Mouse (Mus musculus): ENCODE measurements around the gene Ddx46. TPM values are rescaled to one million over a fixed set of nuclear protein-coding genes. Genes with fewer than 3 reads are reported as not detected.
"Not testable (repeated sequence)": the region's sequence is repeated elsewhere in the genome, so short reads cannot be mapped to it uniquely, and the experiment has no call there.

Ddx46 gene
- total RNA-seq (2014; fragmentation: Nextera tagmentation) = 57.5 and 73.9 TPM in 2 replicates
- total RNA-seq (2017) = 113 and 128 TPM in 2 replicates

DNA sequence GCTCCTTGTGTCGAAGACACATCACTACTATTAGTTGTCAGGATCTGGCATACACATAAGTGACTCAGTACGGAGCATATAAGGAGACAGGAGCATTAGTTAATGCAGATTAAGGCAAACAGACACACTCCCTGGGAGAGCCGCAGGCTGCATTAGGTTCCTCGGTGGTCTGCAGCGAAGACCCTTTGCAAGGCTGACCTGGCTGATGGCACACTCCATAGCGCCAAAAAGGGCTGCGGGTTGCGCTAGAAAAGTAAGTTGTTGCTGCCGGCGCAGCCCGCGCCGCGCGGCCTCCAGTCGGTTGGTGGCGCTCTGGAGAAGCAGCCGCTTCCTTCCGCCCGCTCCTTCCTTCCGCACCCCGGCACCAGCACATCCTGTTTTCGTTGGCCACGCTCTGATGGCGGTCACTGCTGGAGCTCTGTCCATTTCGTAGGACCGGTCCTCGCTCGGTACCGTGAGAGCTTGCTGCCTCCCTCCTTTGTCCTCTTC is at the start of gene Ddx46:
Gene Ddx46 (plus strand): TSS at position 389 of the 489 bp plus-strand sequence.
- ATAC-seq (replicated peaks; ENCODE audit: poor library complexity, severe bottlenecking) = peak; percentile 100

DNA sequence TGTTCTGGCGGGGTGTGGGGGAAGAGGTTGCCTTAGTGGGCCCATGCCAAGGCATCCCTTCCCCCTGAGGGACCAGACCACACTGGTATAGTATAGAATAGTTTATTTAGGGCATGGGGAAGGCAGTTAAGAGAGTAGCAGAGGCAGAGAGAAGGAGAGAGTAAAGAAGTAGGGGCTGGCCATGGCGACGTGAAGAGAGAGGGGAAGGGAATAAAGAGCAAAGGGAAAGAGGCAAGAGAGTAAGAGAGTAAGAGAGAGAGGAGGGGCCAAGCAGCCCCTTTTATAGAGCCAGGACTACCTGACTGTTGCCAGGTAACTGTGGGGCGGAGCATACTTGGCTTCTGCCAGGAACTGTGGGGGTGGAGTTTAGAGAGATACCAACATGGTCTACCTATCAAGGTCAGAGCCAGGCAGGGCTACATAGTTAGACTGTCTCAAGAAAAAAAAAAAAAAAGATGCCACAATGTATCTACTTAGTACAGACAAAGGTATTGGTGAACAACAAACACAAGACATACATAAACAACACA is 42.8 kb upstream of the Ddx46 start:
- no peak for ATAC-seq (replicated peaks; ENCODE audit: poor library complexity, severe bottlenecking)

DNA sequence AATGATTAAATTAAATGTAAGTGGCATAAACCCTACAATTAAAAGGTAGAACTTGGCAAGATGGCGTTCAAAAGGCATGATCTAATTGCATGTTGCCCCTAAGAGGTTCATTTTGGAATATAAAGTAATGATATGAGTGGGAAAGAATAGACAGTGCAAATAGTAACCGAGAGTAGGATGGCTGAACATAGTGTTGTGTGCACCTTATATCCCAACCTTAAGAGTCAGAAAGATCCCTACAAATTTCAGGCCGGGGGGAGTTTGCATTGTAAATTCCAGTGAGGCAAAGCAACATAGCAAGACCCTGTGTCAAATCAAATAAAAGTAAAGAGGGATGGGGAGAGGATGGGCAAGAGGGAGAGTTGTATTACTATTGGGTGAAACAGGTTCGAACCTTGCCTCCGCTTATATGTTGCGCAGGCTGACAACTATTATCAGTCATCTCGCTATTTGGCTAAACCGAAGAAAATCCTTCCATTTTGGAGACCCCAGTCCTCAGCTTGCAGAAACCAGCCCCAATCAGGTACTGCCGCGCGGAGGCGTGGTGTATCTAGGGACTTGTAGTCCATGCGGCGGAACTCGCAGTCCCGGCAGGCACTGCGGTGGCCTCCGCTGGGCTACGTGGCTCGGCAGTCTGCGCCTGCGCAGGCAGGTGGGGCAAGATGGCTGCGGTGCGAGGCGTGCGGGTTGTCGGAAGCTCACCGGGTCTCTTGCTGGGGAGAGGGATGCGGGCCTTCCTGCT is 42.1 kb upstream of the Ddx46 start:
- peak; percentile 99 for ATAC-seq (replicated peaks; ENCODE audit: poor library complexity, severe bottlenecking)

DNA sequence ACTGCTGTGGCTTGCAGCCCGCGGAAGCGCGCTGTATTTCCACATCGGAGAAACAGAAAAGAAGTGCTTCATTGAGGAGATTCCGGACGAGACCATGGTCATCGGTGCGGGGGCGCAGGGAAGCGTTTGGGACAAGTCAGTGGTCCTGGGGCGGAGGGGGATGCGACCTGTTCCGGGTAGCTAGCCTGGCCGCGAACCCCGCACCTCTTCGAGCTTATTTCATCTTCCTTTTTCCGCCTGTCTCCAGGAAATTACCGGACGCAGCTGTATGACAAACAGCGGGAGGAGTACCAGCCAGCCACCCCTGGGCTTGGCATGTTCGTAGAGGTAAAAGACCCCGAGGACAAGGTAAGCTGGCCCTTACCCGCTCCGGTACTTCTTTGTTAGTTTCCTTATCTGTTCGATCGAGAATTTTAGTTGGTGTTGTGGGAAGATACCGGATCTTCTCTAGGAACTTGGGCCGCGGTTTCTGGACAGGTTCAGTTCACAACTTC is 41.5 kb upstream of the Ddx46 start:
- no peak; the same call in 1 of the 2 replicates for ATAC-seq (replicated peaks; ENCODE audit: poor library complexity, severe bottlenecking)

DNA sequence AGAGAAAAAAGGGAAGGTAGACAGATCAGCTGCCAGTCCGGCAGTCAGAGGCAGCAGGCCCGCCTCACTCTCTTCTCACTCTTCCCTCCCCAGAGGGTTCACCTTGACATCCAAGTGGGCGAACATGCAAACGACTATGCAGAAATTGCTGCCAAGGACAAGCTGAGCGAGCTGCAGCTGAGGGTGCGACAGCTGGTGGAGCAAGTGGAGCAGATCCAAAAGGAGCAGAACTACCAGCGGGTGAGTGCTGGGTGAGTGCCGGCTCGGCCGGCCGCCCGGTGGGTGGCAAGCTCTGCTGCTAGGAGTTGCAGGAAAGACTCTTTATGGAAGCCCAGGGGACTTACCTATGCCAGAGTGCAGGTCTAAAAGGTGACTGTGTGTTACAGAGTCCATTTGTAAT is 39.5 kb upstream of the Ddx46 start:
- no peak for ATAC-seq (replicated peaks; ENCODE audit: poor library complexity, severe bottlenecking)

DNA sequence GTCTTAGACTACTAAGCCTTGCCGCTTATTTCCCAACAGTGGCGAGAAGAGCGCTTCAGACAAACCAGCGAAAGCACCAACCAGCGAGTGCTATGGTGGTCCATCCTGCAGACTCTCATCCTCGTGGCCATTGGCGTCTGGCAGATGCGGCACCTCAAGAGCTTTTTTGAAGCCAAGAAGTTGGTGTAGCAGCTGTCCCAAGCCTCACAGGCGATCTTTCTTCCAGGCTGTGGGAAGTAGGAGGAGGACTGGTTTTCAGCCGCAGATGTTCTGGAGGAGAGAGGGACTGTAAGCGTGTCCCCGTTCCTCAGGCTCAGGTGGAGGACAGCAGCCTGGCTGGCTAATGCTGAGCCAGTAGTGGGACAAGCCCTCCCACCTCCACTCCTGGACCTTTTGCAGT is 38.0 kb upstream of the Ddx46 start:
- no peak for ATAC-seq (replicated peaks; ENCODE audit: poor library complexity, severe bottlenecking)

DNA sequence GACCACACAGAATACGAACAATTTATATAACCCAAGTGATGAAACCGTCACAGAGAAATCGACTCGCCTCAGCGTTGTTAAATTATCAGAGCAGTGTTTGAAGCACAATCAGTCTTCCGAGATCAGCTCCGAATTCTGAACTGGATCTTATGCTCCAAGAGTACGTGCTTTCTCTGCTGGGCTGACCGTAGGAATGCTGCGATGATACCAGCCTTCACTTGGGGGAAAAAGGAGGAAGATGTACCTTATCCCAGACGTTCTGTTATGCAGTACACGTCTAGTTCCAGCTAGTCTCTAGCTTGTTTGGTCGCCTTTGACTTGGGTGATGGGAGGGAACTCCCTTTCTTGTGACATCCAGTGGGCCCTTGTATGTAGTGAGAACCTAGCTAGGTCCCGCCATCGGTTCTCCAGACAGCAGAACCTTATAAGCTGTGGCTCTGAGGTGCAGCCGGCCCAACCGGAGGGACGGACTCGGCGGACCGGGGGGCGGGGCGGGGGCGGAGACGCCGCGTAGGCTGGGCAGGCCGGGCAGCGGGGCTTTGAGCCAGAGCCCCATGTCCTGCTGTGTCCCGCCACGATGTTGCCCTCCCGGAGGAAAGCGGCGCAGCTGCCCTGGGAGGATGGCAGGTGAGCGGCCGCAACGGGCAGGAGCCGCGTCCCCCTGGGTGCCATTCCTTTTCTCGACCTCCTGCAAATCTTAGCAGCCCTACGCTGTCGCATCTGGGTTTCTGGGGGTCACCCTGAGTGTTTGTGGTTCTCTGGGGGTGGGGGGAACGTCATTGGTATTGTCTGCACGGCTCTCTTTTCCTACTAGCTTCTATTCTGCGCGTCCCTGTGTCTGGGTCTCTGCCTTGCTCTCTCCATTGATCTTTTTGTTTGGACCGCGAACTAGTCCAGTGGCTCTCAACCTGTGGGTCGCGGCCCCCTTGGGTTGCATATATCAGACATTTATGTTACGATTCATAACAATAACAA is 35.0 kb upstream of the Ddx46 start, which contains the start of gene B4galt7:
Gene B4galt7 (plus strand): TSS at position 331 of the 975 bp plus-strand sequence.
- ATAC-seq (replicated peaks; ENCODE audit: poor library complexity, severe bottlenecking) = peak; percentile 85

DNA sequence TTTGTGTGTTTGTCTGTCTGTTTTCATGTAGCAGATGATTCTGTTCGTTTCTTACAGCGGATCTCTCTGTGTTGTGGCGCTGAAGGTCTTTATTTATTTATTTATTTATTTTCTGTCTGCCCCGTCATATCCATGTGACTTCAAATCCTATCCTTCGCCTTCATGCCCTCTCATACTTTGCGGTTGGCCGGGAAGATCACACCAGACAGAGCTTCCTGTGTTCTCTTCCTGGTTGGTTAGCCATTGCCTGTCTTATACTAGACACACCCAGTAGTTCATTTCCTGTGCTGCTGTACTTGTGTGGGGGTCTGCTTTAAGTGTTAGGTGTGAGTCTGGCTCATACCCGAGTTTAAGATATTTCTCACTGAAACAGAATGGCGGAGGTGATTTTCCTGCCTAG is 34.2 kb upstream of the Ddx46 start:
- peak; percentile 81 for ATAC-seq (replicated peaks; ENCODE audit: poor library complexity, severe bottlenecking)

DNA sequence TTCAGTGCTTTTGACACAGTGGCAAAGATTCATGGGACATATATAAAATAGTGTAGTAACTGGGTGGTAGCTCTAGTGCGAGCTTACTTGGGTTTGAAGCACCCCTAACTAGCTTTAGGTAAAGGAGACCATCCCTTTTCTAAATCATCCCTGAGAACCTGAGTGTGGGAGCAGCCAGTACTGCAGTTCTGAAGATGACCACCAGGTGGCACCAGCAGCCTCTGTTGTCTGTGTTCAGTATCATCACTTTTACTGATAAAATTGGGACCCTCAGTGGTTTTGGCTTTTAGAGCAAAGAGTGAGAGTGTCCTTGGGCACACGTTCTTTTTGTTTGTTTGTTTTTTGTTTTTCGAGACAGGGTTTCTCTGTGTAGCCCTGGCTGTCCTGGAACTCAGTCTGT is 33.2 kb upstream of the Ddx46 start:
- peak; percentile 28; the same call in 1 of the 2 replicates for ATAC-seq (replicated peaks; ENCODE audit: poor library complexity, severe bottlenecking)

DNA sequence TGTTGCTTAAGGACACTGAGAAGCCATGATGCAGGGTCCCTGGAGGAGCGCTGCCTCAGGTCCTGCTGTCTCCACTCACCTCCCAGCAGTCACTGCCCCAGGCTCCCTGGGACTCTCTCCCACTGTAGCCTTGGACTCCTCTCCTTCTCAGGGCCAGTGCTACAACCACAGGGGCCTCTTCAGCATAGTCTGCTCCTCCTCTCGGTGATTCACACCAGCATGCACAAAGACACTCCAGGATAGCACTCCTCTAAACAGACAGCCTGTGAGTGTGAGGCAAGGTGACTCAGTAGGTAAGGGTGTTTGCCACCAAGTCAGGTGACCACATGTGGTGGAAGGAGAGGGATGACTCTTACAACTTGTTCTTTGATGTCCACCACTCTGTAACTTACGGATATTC is 30.2 kb upstream of the Ddx46 start:
- no peak for ATAC-seq (replicated peaks; ENCODE audit: poor library complexity, severe bottlenecking)

DNA sequence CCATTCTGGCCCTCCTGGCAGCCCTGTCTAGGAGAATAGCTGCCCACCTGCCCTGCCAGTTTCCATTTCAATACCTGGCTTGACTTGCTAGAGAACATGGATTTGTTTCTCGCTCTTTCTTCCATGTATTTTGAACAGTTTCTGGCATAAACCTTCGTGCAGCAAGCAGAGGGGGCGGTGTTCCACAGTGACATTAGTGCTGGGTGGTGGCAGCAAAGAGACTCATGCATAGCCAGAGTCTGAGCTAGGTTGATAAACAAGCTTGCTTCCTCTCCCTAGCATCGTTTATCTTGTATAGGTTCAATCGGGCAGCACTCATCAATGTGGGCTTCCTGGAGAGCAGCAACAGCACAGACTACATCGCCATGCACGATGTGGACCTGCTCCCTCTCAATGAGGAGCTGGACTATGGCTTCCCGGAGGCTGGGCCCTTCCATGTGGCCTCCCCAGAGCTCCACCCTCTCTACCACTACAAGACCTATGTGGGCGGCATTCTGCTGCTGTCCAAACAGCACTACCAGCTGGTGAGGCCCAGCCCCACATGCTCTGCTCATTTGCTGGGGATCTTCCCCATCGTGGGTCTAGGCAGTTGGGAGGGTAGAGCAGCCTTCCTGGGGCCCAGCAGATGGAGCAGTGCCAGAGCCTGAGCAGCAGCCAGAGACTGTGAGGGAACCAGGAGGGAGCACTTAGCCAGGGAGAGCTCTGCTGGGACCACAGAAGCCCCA is 27.8 kb upstream of the Ddx46 start:
- ATAC-seq (replicated peaks; ENCODE audit: poor library complexity, severe bottlenecking) = no peak

DNA sequence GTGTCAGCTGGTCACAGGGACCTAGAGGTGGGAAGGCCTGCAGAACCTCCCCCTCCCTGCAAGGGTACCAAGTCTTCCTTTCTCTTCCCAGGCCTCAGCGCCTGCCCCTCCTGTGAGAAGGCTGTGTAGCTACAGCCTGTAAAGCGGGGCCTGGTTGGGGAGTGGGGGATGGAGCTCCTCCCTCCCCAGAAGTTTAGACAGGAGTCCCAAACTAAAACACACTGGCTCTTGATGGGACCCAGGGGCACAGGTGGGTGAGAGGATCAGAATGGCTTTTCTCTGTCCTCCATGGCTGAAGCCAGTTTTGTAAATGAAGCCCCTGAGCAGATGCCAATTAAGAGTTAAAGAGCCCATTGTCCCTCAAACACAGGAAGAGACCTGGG is 27.2 kb upstream of the Ddx46 start:
- ATAC-seq (replicated peaks; ENCODE audit: poor library complexity, severe bottlenecking) = no peak

DNA sequence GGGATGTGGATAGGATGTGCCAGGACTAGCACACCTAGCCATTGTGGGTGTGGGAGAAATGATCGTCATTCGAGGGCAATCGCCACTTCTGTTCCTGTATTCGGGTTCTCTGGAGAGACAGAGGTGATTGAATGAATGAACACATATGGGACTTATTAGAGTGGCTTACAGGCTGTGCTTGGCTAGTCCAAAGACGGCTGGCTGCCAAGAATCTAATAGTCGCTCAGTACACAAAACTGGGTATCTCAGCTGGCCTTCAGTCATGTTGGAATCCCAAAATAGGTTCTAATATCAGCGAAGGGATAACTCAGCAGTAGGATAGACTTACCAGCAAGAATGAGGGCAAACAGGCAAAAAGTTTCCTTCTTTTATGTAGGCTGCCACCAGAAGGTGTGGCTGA is 22.8 kb upstream of the Ddx46 start:
- ATAC-seq (replicated peaks; ENCODE audit: poor library complexity, severe bottlenecking) = no peak

DNA sequence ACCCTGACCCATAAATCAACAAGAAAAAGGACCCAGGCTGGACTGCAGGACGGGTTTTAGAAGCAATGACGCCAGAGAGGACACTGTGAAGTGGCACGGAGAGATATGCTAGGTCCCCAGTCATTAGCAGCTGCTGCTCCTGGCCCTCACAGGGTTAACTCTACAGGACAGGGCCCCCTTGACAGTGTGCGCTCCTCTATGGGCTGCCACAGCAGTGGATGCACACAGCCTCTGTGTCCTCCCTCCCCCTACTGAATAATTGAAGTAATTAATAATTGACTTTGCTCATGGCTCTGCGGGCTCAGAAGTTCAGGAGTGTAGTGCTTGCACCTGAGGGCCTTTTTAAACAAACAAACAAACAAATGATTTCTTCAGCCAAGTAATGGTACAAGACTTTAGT is 21.4 kb upstream of the Ddx46 start:
- no peak for ATAC-seq (replicated peaks; ENCODE audit: poor library complexity, severe bottlenecking)

DNA sequence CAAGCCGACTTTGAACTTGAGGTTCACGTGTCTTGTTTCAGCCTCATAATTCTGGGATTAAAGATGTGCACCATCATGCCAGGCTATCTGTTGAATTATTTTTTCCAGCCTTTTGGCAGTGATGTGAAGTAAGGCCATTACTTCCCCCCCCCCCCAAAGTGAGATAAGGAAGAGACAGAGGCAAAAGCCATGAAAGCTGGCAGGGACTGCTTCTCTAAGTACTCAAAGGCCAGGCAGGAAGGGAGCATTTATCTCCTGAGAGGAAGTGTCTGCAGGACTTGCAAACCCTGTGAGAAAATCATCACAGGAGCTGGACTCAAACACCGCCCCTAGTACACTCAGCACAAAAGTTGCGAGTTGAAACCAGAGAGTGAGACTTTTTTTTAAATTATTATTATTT is 15.5 kb upstream of the Ddx46 start:
- ATAC-seq (replicated peaks; ENCODE audit: poor library complexity, severe bottlenecking) = no peak

DNA sequence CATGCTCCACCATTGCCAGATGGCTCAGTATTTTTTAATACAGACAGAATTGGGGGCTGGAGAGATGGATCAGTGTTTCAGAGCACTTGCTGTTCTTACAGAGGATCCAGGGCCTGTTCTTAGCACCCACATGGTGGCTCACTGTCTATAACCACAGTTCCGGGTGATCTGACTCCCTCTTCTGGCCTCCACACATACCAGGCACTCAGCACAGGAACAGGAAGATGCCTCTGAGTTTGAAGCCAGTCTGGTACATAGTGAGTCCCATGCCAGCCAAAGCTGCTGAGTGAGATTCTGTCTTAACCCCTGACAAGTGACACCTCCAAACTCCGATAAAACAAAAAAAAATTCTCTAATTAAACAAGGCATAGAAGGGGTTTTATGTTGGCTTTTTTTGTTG is 14.6 kb upstream of the Ddx46 start:
- ATAC-seq (replicated peaks; ENCODE audit: poor library complexity, severe bottlenecking) = no peak

DNA sequence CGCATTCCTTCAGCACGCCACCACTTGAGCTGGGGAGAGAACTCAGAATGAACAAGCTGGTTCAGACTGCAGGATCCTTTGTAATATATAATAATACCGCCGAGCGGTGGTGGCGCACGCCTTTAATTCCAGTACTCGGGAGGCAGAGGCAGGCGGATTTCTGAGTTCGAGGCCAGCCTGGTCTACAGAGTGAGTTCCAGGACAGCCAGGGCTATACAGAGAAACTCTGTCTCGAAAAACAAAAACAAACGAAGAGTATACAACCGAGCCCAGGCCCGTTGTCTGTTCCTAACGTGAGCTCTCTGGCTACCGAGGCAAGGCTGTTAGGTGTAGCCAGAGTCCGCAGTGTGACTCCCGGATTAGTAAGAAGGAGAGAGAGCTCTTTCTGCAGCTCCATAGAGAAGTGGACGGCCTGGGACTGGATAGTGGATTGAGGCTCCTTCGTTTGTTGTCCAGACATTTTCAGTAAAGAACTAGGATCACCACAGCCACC is 12.6 kb upstream of the Ddx46 start:
- not testable (repeated sequence) for ATAC-seq (replicated peaks; ENCODE audit: poor library complexity, severe bottlenecking)

DNA sequence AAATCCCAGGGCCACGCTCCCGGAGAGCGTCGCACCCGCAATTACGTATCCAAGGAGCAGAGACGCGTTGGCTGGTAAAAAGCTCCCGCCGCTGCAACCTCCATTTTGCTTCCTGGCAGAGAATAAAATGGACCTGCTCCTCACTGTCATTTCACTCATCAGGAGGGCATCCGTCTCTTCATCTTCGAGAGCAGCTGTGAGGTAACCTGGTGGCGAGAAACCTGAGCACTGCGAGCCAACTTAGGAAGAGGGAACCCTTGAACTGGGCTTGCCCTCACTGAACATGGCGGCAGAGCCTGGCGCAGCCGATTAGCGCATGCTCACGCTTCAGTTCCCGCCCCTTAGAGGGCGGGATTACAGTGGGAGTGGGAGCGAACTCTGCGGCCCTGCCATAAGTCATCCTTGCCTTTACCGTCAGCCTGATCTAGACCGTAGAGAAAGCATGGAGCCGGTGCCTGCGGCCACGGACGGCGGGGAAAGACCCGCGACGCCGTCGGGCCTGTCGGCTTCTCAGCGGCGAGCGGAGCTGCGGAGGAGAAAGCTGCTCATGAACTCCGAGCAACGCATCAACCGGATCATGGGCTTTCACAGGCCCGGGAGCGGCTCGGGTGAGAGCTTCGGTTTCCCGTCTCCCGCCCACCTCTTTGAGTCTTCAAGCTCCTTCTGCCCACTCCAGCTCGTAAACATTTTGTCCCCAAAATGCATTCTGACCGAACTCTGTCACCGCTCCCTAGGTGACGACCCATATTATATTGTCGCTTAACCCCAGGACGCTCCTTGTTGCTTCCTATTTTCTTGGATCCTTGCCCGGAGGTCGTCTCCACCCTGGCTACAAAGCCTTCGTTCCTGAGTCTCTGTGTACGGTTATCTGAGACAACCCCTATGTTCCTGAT is 11.9 kb upstream of the Ddx46 start, which contains the start of gene Caml:
Gene Caml (plus strand): TSS at position 357 of the 893 bp plus-strand sequence.
- peak; percentile 96 for ATAC-seq (replicated peaks; ENCODE audit: poor library complexity, severe bottlenecking)

DNA sequence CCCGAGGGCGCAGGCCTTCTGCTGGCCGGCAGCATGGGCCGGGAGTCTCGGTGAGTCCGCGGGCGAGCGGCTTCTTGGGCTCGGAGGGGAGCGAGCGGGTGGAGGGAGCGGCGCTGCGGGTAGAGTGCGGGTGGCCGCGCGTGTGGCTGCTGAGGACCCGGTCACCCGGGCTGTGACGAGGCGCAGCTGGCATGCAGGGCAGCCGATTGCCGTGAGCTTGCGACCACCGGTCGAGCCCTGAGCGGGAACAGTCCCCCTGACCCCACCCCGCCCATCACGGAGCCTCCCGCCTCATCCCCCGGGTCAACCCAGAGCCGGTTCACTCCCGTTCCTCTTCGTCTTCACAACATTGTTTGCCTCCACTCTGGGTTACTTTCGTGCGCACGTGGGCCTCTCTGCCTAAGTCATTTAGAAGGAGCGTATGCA is 332 bp downstream of the Ddx46 start:
- ATAC-seq (replicated peaks; ENCODE audit: poor library complexity, severe bottlenecking) = peak; percentile 60

All from granulocyte monocyte progenitor cell, adult 5-6 weeks (primary cell).